Mouse (Mus musculus) c-Kit-negative CD71-positive TER-119-positive erythroid progenitor cells, embryonic 14.5 days (primary cell): Measurements from ENCODE around the gene Entpd2.

Source experiments
- DNase-seq: peaks from one replicate; pipeline ENCODE4 v3.0.0-alpha.2; 2013; ENCODE audit warnings: low read depth, low spot score

Entpd2 gene

GRCm38 (mm10) chr2:25395721-25396596, at the start of gene Entpd2:
TSS of gene Entpd2 (plus strand) at chr2:25395874.
- DNase-seq: no peak

GRCm38 (mm10) chr2:25348162-25348561, 47.5 kb upstream of the Entpd2 start:
- no peak for DNase-seq

- no peak for DNase-seq
Measured at GRCm38 (mm10) chr2:25349499-25349898, 46.2 kb upstream of the Entpd2 start.

- DNase-seq: no peak
Measured at GRCm38 (mm10) chr2:25350701-25351100, 45.0 kb upstream of the Entpd2 start.

GRCm38 (mm10) chr2:25354211-25354610, 41.5 kb upstream of the Entpd2 start:
- no peak for DNase-seq

- no peak for DNase-seq
Measured at GRCm38 (mm10) chr2:25355419-25356066, 40.1 kb upstream of the Entpd2 start.

- peak; percentile 76 for DNase-seq
Measured at GRCm38 (mm10) chr2:25356208-25357079, 39.2 kb upstream of the Entpd2 start, which contains the start of gene Dpp7. TSS of gene Dpp7 (minus strand) at chr2:25356359.

- DNase-seq: no peak
Measured at GRCm38 (mm10) chr2:25359848-25360247, 35.8 kb upstream of the Entpd2 start.

- DNase-seq: no peak
Measured at GRCm38 (mm10) chr2:25363478-25364178, 32.0 kb upstream of the Entpd2 start.

GRCm38 (mm10) chr2:25364313-25364712, 31.4 kb upstream of the Entpd2 start:
- no peak for DNase-seq

- no peak for DNase-seq
Measured at GRCm38 (mm10) chr2:25364761-25365090, 30.9 kb upstream of the Entpd2 start.

- DNase-seq: no peak
Measured at GRCm38 (mm10) chr2:25365091-25365761, 30.4 kb upstream of the Entpd2 start, which contains the start of gene Uap1l1. TSS of gene Uap1l1 (minus strand) at chr2:25365682.

GRCm38 (mm10) chr2:25369996-25370395, 25.7 kb upstream of the Entpd2 start:
- DNase-seq: peak; percentile 27

GRCm38 (mm10) chr2:25371764-25372643, 23.7 kb upstream of the Entpd2 start, which contains the start of gene Sapcd2:
TSS of gene Sapcd2 (plus strand) at chr2:25372321.
- peak; percentile 81 for DNase-seq

GRCm38 (mm10) chr2:25372644-25373391, 22.9 kb upstream of the Entpd2 start:
- DNase-seq: peak; percentile 57

- no peak for DNase-seq
Measured at GRCm38 (mm10) chr2:25373431-25373830, 22.2 kb upstream of the Entpd2 start.

GRCm38 (mm10) chr2:25376589-25376988, 19.1 kb upstream of the Entpd2 start:
- DNase-seq: no peak

- no peak for DNase-seq
Measured at GRCm38 (mm10) chr2:25384492-25384891, 11.2 kb upstream of the Entpd2 start.

- no peak for DNase-seq
Measured at GRCm38 (mm10) chr2:25391266-25391665, 4.4 kb upstream of the Entpd2 start.
